Mouse (Mus musculus) midbrain, embryonic 14.5 days (tissue): Measurements from ENCODE around the gene Plek2. TPM values are rescaled to one million over a fixed set of nuclear protein-coding genes. Genes with fewer than 3 reads are reported as not detected.
"Not testable (repeated sequence)": the region's sequence is repeated elsewhere in the genome, so short reads cannot be mapped to it uniquely, and the experiment has no call there.

Source experiments
- ATAC-seq: fragments of 200-750 bp; cut with Nextera tagmentation; 2 replicates; pipeline ENCODE4 v1.8.0; 2017; ENCODE audit warnings: moderate number of reproducible peaks, moderate library complexity; ENCODE audit not compliant: low FRiP score, low TSS enrichment
- DNase-seq: peaks from one replicate; pipeline ENCODE4 v3.0.0-alpha.2; 2015
- H3K27ac ChIP-seq: fragments of 300-500 bp; sonication (generic); replicated peaks from 2 replicates; pipeline ENCODE4 v1.5.1; 2014; ENCODE audit warnings: mild to moderate bottlenecking, low read depth, low read length, moderate library complexity
- H3K27me3 ChIP-seq: fragments of 300-500 bp; sonication (generic); 2 replicates; pipeline ENCODE4 v1.6.1; 2014; ENCODE audit warnings: low read length, control low read depth, mixed read lengths; ENCODE audit not compliant: control insufficient read depth, insufficient read depth
- H3K36me3 ChIP-seq: fragments of 300-500 bp; sonication (generic); 2 replicates; pipeline ENCODE4 v1.6.1; 2014; ENCODE audit warnings: low read length, control low read depth; ENCODE audit not compliant: control insufficient read depth, insufficient read depth
- H3K4me1 ChIP-seq: fragments of 300-500 bp; sonication (generic); 2 replicates; pipeline ENCODE4 v1.6.1; 2014; ENCODE audit warnings: mild to moderate bottlenecking, antibody characterized with exemption, low read length, control low read depth; ENCODE audit not compliant: control insufficient read depth, insufficient read depth
- H3K4me2 ChIP-seq: fragments of 300-500 bp; sonication (generic); 2 replicates; pipeline ENCODE4 v1.6.1; 2014; ENCODE audit warnings: mild to moderate bottlenecking, low read length, moderate library complexity
- H3K4me3 ChIP-seq: fragments of 300-500 bp; sonication (generic); replicated peaks from 2 replicates; pipeline ENCODE4 v1.5.1; 2014; ENCODE audit warnings: low read depth, low read length
- H3K9ac ChIP-seq: fragments of 300-500 bp; sonication (generic); replicated peaks from 2 replicates; pipeline ENCODE4 v1.6.1; 2014; ENCODE audit warnings: mild to moderate bottlenecking, low read length, moderate library complexity
- H3K9me3 ChIP-seq: fragments of 300-500 bp; sonication (generic); 2 replicates; pipeline ENCODE4 v1.6.1; 2016; ENCODE audit warnings: low read length, control low read depth, mixed read lengths; ENCODE audit not compliant: control insufficient read depth
- WGBS: fragments of 180-500 bp; shearing (Covaris S2); extraction: QIAGEN DNeasy Blood & Tissue Kit; methylation state at CpG from one replicate; pipeline ENCODE4 v1.1.7; 2014; 5-methylcytosine and 5-hydroxymethylcytosine counted together
- polyA plus RNA-seq: library from polyadenylated mRNA; unstranded; fragments of >200 nt; fragmentation: Nextera tagmentation; extraction: Ambion mirVana; gene quantifications from 2 replicates; pipeline ENCODE4 v1.2.1, GENCODE M21; 2014

Gene Plek2
- polyA plus RNA-seq, 1 experiment from 2014 or later: 0.92 TPM

DNA sequence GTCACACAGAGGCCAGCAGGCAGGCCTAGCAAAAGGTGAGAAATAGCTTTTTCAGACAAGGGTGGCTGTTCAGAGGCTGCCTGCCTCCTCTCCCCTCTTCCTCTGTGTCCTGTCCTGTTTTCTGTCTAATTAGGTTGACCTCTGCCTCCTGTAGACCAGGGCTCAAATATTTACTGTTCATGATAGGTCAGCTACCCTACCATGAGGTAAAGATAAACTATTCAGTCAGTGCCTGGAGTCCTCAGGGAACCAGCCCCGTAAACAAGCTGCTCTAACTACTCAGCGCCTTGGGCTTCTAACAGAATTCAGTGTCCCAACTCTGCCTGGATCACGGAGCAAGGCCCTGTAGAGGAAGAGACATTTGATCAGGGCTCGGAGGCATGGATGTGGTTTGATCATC, 29.7 kb upstream of the Plek2 start:
- Histone ChIP-seq H3K27ac (no peak overlapping the region), H3K27me3 (no peaks in the 10 kb centered on the region), H3K9me3 (no peaks in the 10 kb centered on the region), H3K4me1 (no peaks in the 10 kb centered on the region), H3K36me3 (no peaks in the 10 kb centered on the region), H3K9ac (no peak overlapping the region), H3K4me2 (no peak overlapping the region), H3K4me3 (no peak overlapping the region)
- no peak for ATAC-seq
- no peak for DNase-seq
- WGBS: 61% methylated on average over 4 of the region's 4 CpGs

- Histone ChIP-seq H3K4me2 (no peak overlapping the region), H3K36me3 (no peaks in the 10 kb centered on the region), H3K27me3 (no peaks in the 10 kb centered on the region), H3K9me3 (no peaks in the 10 kb centered on the region), H3K4me1 (no peaks in the 10 kb centered on the region), H3K27ac (no peak overlapping the region), H3K4me3 (no peak overlapping the region), H3K9ac (no peak overlapping the region)
- 65% methylated on average over 1 of the region's 1 CpGs for WGBS
- DNase-seq (no peak), ATAC-seq (no peak)
These were observed 23.1 kb upstream of the Plek2 start for GRCm38 (mm10) chr12:78929900-78930299.

DNA sequence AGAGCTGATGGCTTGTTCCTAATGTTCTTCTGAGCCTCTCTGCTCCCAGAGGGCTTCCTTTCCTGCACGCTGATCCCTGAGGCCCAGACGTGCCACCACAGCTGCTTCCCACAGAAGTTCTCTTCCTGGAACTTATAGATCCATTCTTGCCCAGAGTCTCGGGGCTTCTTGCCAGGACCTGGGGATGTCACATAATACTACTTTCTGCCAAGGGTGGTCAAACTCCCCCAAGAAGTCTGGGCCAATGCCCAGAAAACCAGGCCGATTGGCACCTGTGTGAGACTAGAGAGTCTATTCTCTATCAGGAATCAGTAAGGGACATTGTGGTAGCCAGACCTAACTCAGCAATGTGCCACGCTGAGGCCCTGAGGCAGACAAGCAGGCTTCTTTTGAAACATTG, 20.5 kb upstream of the Plek2 start:
- WGBS: 80% methylated on average over 5 of the region's 5 CpGs
- Histone ChIP-seq H3K9me3 (no peaks in the 10 kb centered on the region), H3K9ac (no peak overlapping the region), H3K4me3 (no peak overlapping the region), H3K27me3 (no peaks in the 10 kb centered on the region), H3K36me3 (no peaks in the 10 kb centered on the region), H3K27ac (no peak overlapping the region), H3K4me1 (no peaks in the 10 kb centered on the region), H3K4me2 (no peak overlapping the region)
- DNase-seq (no peak), ATAC-seq (no peak)

GRCm38 (mm10) chr12:78923539-78924189, 16.9 kb upstream of the Plek2 start:
- no peak overlapping the region for H3K27ac ChIP-seq
- H3K4me1 ChIP-seq: no peaks in the 10 kb centered on the region
- no peaks in the 10 kb centered on the region for H3K27me3 ChIP-seq
- H3K36me3 ChIP-seq: no peaks in the 10 kb centered on the region
- ATAC-seq: no peak
- no peaks in the 10 kb centered on the region for H3K9me3 ChIP-seq
- H3K4me3 ChIP-seq: no peak overlapping the region
- no peak overlapping the region for H3K9ac ChIP-seq
- no peak for DNase-seq
- 93% methylated on average over 7 of the region's 7 CpGs for WGBS
- H3K4me2 ChIP-seq: no peak overlapping the region

GRCm38 (mm10) chr12:78922977-78923376, 16.2 kb upstream of the Plek2 start:
- DNase-seq, H3K9me3 ChIP-seq, H3K4me3 ChIP-seq, H3K4me2 ChIP-seq, H3K9ac ChIP-seq, H3K4me1 ChIP-seq, H3K27ac ChIP-seq, H3K27me3 ChIP-seq, H3K36me3 ChIP-seq, ATAC-seq: not testable (repeated sequence)

DNA sequence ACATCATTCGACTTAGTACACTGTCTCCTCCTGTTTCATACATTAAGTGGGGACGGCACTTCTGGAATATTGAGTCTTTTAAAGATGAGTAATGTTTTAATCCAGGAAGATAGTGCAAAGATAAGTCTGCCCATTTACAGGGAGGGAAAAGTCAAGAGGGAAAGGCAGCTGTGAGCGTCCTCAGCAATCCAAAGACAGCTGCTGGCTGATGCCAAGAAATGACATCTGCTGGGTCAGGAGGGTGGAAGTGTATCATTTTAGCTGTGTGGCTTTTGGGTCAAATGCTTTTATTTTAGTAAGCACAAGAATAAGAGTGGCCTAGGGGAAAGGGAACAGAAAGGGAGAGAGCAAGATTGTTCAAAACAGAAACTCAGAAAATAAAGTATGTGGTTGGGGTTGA, 15.3 kb upstream of the Plek2 start:
- Histone ChIP-seq H3K9ac (no peak overlapping the region), H3K4me3 (no peak overlapping the region), H3K9me3 (no peaks in the 10 kb centered on the region), H3K27me3 (no peaks in the 10 kb centered on the region), H3K36me3 (no peaks in the 10 kb centered on the region), H3K4me1 (no peaks in the 10 kb centered on the region), H3K27ac (no peak overlapping the region), H3K4me2 (no peak overlapping the region)
- no peak for ATAC-seq
- WGBS: 82% methylated on average over 3 of the region's 3 CpGs
- DNase-seq: no peak

DNA sequence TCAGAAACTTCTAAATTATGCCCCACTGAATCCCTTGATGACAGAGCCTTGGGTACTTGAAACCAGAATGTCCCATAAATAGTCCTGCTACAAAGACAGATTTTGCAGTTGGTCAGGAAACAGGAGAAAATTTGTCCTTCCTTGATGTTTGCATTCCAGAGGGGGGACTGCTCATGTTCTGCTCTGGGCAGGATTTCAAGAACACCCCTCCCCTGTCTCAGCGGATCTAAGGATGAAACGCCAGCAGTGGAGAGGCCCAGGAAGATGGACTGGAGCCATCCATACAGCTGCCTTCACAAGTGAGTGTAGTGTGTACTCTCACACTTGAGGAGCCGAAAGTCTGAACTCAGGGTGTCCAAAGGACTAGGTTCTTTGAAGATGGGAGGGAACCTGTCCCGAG, 14.7 kb upstream of the Plek2 start:
- H3K4me1 ChIP-seq: no peaks in the 10 kb centered on the region
- H3K9ac ChIP-seq: no peak overlapping the region
- no peaks in the 10 kb centered on the region for H3K36me3 ChIP-seq
- H3K9me3 ChIP-seq: no peaks in the 10 kb centered on the region
- no peak overlapping the region for H3K4me3 ChIP-seq
- H3K27ac ChIP-seq: no peak overlapping the region
- no peaks in the 10 kb centered on the region for H3K27me3 ChIP-seq
- no peak overlapping the region for H3K4me2 ChIP-seq
- no peak for ATAC-seq
- 75% methylated on average over 4 of the region's 4 CpGs for WGBS
- DNase-seq: no peak

DNA sequence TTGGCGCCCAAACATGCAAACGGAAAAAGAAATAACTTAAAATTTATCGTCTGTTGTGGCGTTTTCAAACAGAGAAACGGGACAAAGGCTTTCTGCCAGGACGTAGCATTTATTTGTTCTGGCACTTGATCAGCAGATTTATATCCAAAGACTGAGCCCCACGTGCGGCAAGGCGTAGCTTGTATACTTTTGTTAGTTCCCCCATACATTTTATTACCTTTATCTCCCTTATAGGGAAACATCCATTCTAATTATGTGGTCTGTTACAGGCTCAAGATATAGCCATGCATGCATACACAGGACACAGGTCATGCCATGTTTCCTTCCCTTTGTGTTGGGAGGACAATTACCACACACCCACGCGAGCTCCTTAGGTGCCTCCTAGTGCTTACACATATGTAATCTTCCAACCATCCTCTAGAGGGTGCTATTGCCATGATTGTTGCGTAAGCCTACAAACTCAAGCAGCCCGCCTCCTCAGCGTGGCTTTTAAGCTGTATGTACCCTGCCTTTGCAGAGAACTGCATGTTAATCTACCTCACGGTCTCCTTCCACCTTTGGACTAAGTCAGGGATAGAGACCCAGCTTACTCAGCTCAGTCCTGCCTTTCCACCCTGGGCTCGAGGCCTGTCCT, 12.4 kb upstream of the Plek2 start:
- ATAC-seq (peak; percentile 72), DNase-seq (peak; percentile 91)
- Histone ChIP-seq H3K4me2 (no peak overlapping the region), H3K9me3 (no peaks in the 10 kb centered on the region), H3K36me3 (no peaks in the 10 kb centered on the region), H3K4me3 (no peak overlapping the region), H3K27me3 (peaks cover 2% of the 10 kb centered on the region; the same call in 1 of the 2 replicates), H3K27ac (no peak overlapping the region), H3K9ac (no peak overlapping the region), H3K4me1 (no peaks in the 10 kb centered on the region)
- 35% methylated on average over 16 of the region's 16 CpGs for WGBS
